12 mouse cellular contexts compared by ENCODE assay signal in the genomic region with DNA sequence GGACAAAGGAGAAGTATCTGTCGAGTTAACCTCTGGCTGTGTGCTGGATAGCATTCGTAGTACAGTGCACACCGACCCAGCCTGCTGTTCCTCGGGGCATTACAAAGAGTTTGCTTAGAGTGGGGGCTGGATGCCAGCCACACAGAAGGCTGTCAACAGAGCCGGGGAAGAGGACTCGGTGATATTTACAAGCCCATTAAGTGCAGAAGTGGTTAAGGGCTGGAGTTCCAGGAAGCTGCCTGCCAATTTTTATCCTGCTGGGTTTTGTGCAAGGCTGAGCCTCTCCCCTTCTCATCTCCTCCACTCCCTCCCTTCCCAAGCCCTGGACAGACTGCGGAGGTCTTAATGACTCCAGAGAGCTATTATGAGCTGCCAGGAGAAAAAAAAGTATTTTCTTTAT. TPM values are rescaled to one million over a fixed set of nuclear protein-coding genes. Genes with fewer than 3 reads are reported as not detected.
A peak's percentile ranks its signal among the peaks of the same experiment; 100 is the strongest.
DNase-seq lines count a peak whose midpoint lies in the region; ATAC-seq and TF ChIP-seq lines count a peak whose summit lies in the region.
"Had no signal": no experiment of that assay in that cellular context is flagged by ENCODE, and none has a peak within 500 bp of the region (broad histone marks: within the 10 kb centered on the region; RNA-seq: fewer than 3 reads in every experiment).

No protein-coding gene starts in this region.

- H3K27me3 ChIP-seq in heart, embryonic 16.5 days (ENCODE audit: control insufficient read depth, insufficient read depth, low read length) = no peaks in the 10 kb centered on the region; the same call in 1 of the 2 replicates
- no peaks in the 10 kb centered on the region for H3K27me3 ChIP-seq in MEL (ENCODE audit: control insufficient read depth in 1 of 2, insufficient read depth in 2 of 2, low read length in 2 of 2)
- H3K27me3 ChIP-seq in lung, embryonic 16.5 days (ENCODE audit: control insufficient read depth, insufficient read depth, low read depth, low read length) = no peaks in the 10 kb centered on the region

- H3K9ac ChIP-seq in heart, embryonic 16.5 days (ENCODE audit: low read length) = no peak overlapping the region
- H3K9ac ChIP-seq in MEL (ENCODE audit: control insufficient read depth, low read depth, low read length, poor library complexity, severe bottlenecking) = no peak overlapping the region
- no peak overlapping the region for H3K9ac ChIP-seq in lung, embryonic 16.5 days (ENCODE audit: low read length)

- ATAC-seq in heart, embryonic 16.5 days (replicated peaks; ENCODE audit: extremely low read depth, insufficient read depth, low FRiP score) = peak; percentile 58; the same call in 1 of the 2 replicates
- peak; percentile 68 for ATAC-seq in lung, embryonic 16.5 days (ENCODE audit: low read depth)

- DNase-seq in heart, adult 8-10 months (ENCODE audit: low spot score) = no peak
- peak; percentile 48 for DNase-seq in MEL (ENCODE audit: low read depth, low spot score)
- peak; percentile 94 for DNase-seq in brain, embryonic 14.5 days (ENCODE audit: low read depth)
- no peak for DNase-seq in c-Kit-positive CD71-positive TER-119-positive erythroid progenitor cells, embryonic 14.5 days (ENCODE audit: low spot score)
- DNase-seq in spleen, postnatal 10 days (ENCODE audit: low spot score in 2 of 2) = no peak
- DNase-seq in T-cell, adult 2 months (ENCODE audit: low spot score) = no peak
- DNase-seq: adrenal gland, postnatal 25 days; kidney, postnatal 25 days; liver; thymus, postnatal 4 days had no signal

- H3K79me2 ChIP-seq in MEL (ENCODE audit: control insufficient read depth, insufficient read depth, low read length, poor library complexity) = no peaks in the 10 kb centered on the region

- H3K9me3 ChIP-seq in heart, embryonic 16.5 days (replicated peaks; ENCODE audit: control insufficient read depth, low read length) = no peaks in the 10 kb centered on the region
- no peaks in the 10 kb centered on the region for H3K9me3 ChIP-seq in MEL (replicated peaks; ENCODE audit: insufficient read depth, low read length)
- H3K9me3 ChIP-seq in lung, embryonic 16.5 days (ENCODE audit: control insufficient read depth, low read length) = no peaks in the 10 kb centered on the region

- H3K27ac ChIP-seq in heart, embryonic 16.5 days (ENCODE audit: low read length) = peak overlapping the region; percentile 9; the same call in 1 of the 2 replicates
- H3K27ac ChIP-seq in MEL (ENCODE audit: control insufficient read depth, low read depth, low read length) = no peak overlapping the region
- no peak overlapping the region for H3K27ac ChIP-seq in lung, embryonic 16.5 days (ENCODE audit: low read length)

- no peak for TF ChIP-seq EP300 in MEL (IDR thresholded peaks at IDR 0.05; ENCODE audit: low read depth in 1 of 2, low read length in 2 of 2)

- no peak for TF ChIP-seq RAD21 in MEL (IDR thresholded peaks at IDR 0.05; ENCODE audit: low read depth, low read length)

- no peaks in the 10 kb centered on the region for H3K36me3 ChIP-seq in heart, embryonic 16.5 days (ENCODE audit: control insufficient read depth, insufficient read depth)
- H3K36me3 ChIP-seq in MEL (ENCODE audit: control insufficient read depth in 1 of 2, insufficient read depth in 2 of 2, low read length in 2 of 2) = no peaks in the 10 kb centered on the region
- no peaks in the 10 kb centered on the region for H3K36me3 ChIP-seq in lung, embryonic 16.5 days (ENCODE audit: control insufficient read depth, insufficient read depth, low read length)

- no peak for TF ChIP-seq POLR2A in MEL (IDR thresholded peaks at IDR 0.05; ENCODE audit: control insufficient read depth in 1 of 2, insufficient read depth in 1 of 2, low read depth in 1 of 2, low read length in 2 of 2, poor library complexity in 1 of 2)
- no peak for TF ChIP-seq POLR2A in brain, embryonic 14.5 days (IDR thresholded peaks at IDR 0.05; ENCODE audit: borderline replicate concordance, extremely low read depth, insufficient read depth, insufficient read length, poor library complexity, severe bottlenecking)

- 18% methylated on average over 7 of the region's 7 CpGs for WGBS in heart, embryonic 16.5 days
- WGBS in lung, embryonic 16.5 days = 14% methylated on average over 7 of the region's 7 CpGs

- peak overlapping the region; percentile 19; the same call in 1 of the 2 replicates for H3K4me2 ChIP-seq in heart, embryonic 16.5 days (ENCODE audit: low read depth, low read length)
- H3K4me2 ChIP-seq in lung, embryonic 16.5 days (ENCODE audit: low read depth, low read length) = peak overlapping the region; percentile 20; the same call in 1 of the 2 replicates

- peaks cover 8% of the 10 kb centered on the region for H3K4me1 ChIP-seq in heart, embryonic 16.5 days (ENCODE audit: control insufficient read depth, insufficient read depth, low read length)
- H3K4me1 ChIP-seq in MEL (ENCODE audit: control insufficient read depth in 1 of 2, insufficient read depth in 2 of 2, low read length in 2 of 2) = peaks cover 0 to 3% of the 10 kb centered on the region in 2 experiments; a peak in 1 of 4 replicates
- H3K4me1 ChIP-seq in lung, embryonic 16.5 days (replicated peaks; ENCODE audit: control insufficient read depth, insufficient read depth, low read length) = peaks cover 6% of the 10 kb centered on the region

- H3K4me3 ChIP-seq in heart, embryonic 16.5 days (ENCODE audit: low read length) = no peak overlapping the region
- no peak overlapping the region for H3K4me3 ChIP-seq in MEL (ENCODE audit: control insufficient read depth in 1 of 2, insufficient read depth in 1 of 2, low read depth in 2 of 2, low read length in 2 of 2)
- no peak overlapping the region for H3K4me3 ChIP-seq in lung, embryonic 16.5 days (ENCODE audit: low read length)

- TF ChIP-seq CTCF in MEL (IDR thresholded peaks at IDR 0.05 in 2 of 3, conservative IDR thresholded peaks at IDR 0.05 in 1 of 3; ENCODE audit: control insufficient read depth in 1 of 3, insufficient read depth in 1 of 3, low read depth in 2 of 3, low read length in 3 of 3, poor library complexity in 1 of 3, severe bottlenecking in 1 of 3) = no peak
- TF ChIP-seq CTCF in brain, embryonic 14.5 days (IDR thresholded peaks at IDR 0.05; ENCODE audit: borderline replicate concordance, extremely low read depth, insufficient read depth, insufficient read length) = no peak

TF ChIP-seq in MEL, 35 proteins besides CTCF, POLR2A, EP300 and RAD21:
- TF ChIP-seq UBTF (IDR thresholded peaks at IDR 0.05; ENCODE audit: borderline replicate concordance, insufficient read depth, low read depth, low read length) = no peak
- TF ChIP-seq POLR2AphosphoS2 (IDR thresholded peaks at IDR 0.05; ENCODE audit: low read length) = no peak
- TF ChIP-seq GATA1 (IDR thresholded peaks at IDR 0.05; ENCODE audit: low read depth, low read length) = 0 out of 2 replicates have a peak, but pooled peaks have one; percentile 14

RNA-seq across cellular contexts. Expression of a gene that starts 21.8 kb away (rescaled TPM):
- 0.52 and 0.56 TPM in 2 replicates for polyA plus RNA-seq in heart, embryonic 16.5 days (2015; fragmentation: Nextera tagmentation; extraction: Ambion mirVana)
- under 1 TPM; 0.08 to 0.19 (median 0.12) TPM for total RNA-seq in heart, adult 8-10 months (2022)
- total RNA-seq in MEL (2012; rRNA removed) = 0.42 and 0.49 TPM in 2 replicates
- under 1 TPM in 1 of 2 experiments, not detected in 1; 0.36 TPM for polyA plus RNA-seq in MEL (2012; ENCODE audit: insufficient read depth in 1 of 2, insufficient read length in 2 of 2, low read depth in 1 of 2, low replicate concordance in 2 of 2, missing spikeins in 1 of 2)
- polyA plus RNA-seq in brain, embryonic 14.5 days (2012; rRNA removed) = 1.0 and 1.4 TPM in 2 replicates
- polyA plus RNA-seq in lung, embryonic 16.5 days (2015; fragmentation: Nextera tagmentation; extraction: Ambion mirVana) = 0.40 and 0.50 TPM in 2 replicates

RNA-seq across cellular contexts. Expression of a gene that starts 25.1 kb away (rescaled TPM):
- polyA plus RNA-seq in heart, embryonic 16.5 days (2015; fragmentation: Nextera tagmentation; extraction: Ambion mirVana) = 18.7 and 20.6 TPM in 2 replicates
- 10 to 100 TPM; 14.8 to 16.6 (median 15.9) TPM for total RNA-seq in heart, adult 8-10 months (2022)
- total RNA-seq in MEL (2012; rRNA removed) = 54.7 and 55.9 TPM in 2 replicates
- polyA plus RNA-seq in MEL (2012; ENCODE audit: insufficient read depth in 1 of 2, insufficient read length in 2 of 2, low read depth in 1 of 2, low replicate concordance in 2 of 2, missing spikeins in 1 of 2) = 10 to 100 TPM in 1 of 2 experiments, not detected in 1; 98.4 TPM
- polyA plus RNA-seq in brain, embryonic 14.5 days (2012; rRNA removed) = 16.6 and 24.5 TPM in 2 replicates
- polyA plus RNA-seq in lung, embryonic 16.5 days (2015; fragmentation: Nextera tagmentation; extraction: Ambion mirVana) = 32.7 and 37.9 TPM in 2 replicates

RNA-seq across cellular contexts. Expression of a gene that starts 42.2 kb away (rescaled TPM):
- 0.05 and 0.55 TPM in 2 replicates for polyA plus RNA-seq in heart, embryonic 16.5 days (2015; fragmentation: Nextera tagmentation; extraction: Ambion mirVana)
- 1 to 10 TPM in 3 of 4 experiments, under 1 TPM in 1; 0.90 to 1.9 (median 1.7) TPM for total RNA-seq in heart, adult 8-10 months (2022)
- 3.3 and 4.7 TPM in 2 replicates for total RNA-seq in MEL (2012; rRNA removed)
- 10 to 100 TPM in 1 of 2 experiments, not detected in 1; 14.7 TPM for polyA plus RNA-seq in MEL (2012; ENCODE audit: insufficient read depth in 1 of 2, insufficient read length in 2 of 2, low read depth in 1 of 2, low replicate concordance in 2 of 2, missing spikeins in 1 of 2)
- polyA plus RNA-seq in brain, embryonic 14.5 days (2012; rRNA removed) = 105 and 130 TPM in 2 replicates
- 0.11 and 0.55 TPM in 2 replicates for polyA plus RNA-seq in lung, embryonic 16.5 days (2015; fragmentation: Nextera tagmentation; extraction: Ambion mirVana)

Comparison
In these comparisons a context has a peak if more than half of its experiments do, and no peak if none do; other contexts are left out.
1. DNase-seq: peak in MEL (single experiment) and brain, embryonic 14.5 days (single experiment); none in heart, adult 8-10 months (single experiment), c-Kit-positive CD71-positive TER-119-positive erythroid progenitor cells, embryonic 14.5 days (single experiment), spleen, postnatal 10 days (0 of 2) and T-cell, adult 2 months (single experiment).